Mouse (Mus musculus): ENCODE data around the gene Nckap5l. TPM values are rescaled to one million over a fixed set of nuclear protein-coding genes. Genes with fewer than 3 reads are reported as not detected.

Gene Nckap5l
- polyA plus RNA-seq, 1 experiment from 2014 or later, result 0.92 TPM

DNA sequence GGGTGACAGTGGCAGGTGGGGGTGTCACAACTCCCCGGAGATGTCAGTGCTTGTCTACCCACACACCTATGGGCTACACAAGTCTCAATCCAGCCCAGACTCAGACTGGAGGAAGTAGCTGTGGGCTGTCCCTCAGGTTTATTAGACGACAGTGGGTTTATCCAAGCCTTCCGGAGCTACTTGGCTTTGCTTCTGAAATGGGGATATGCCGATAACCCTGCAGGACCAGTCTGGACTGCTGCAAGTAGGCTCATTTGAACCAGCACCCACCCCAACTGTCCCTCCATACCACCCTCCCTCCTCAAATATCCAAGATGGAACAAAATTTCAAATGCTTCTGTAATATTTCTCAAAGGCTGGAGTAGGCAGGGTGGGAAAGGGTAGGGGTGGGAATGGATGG, 40.8 kb upstream of the Nckap5l start:
- WGBS (ENCODE audit: insufficient replicate concordance), result 64% methylated on average over 4 of the region's 4 CpGs

GRCm38 (mm10) chr15:99497527-99498242, 40.1 kb upstream of the Nckap5l start:
- Histone ChIP-seq H3K27ac (ENCODE audit: low read length) (peak overlapping the region; percentile 61), H3K36me3 (ENCODE audit: control insufficient read depth, insufficient read depth) (no peaks in the 10 kb centered on the region), H3K9me3 (replicated peaks; ENCODE audit: control insufficient read depth, low read length) (no peaks in the 10 kb centered on the region), H3K4me2 (ENCODE audit: low read depth, low read length) (no peak overlapping the region), H3K4me3 (ENCODE audit: low read depth, low read length) (no peak overlapping the region), H3K27me3 (ENCODE audit: control insufficient read depth, insufficient read depth, low read depth, low read length) (no peaks in the 10 kb centered on the region; the same call in 1 of the 2 replicates), H3K4me1 (ENCODE audit: control insufficient read depth, low read depth, low read length) (peaks cover 9% of the 10 kb centered on the region), H3K9ac (ENCODE audit: low read depth, low read length) (no peak overlapping the region)
- ATAC-seq (ENCODE audit: low read depth), result no peak
- 35% methylated on average over 12 of the region's 12 CpGs for WGBS (ENCODE audit: insufficient replicate concordance)

More for the DNA sequence above, 40.8 kb upstream of the Nckap5l start:
- no peak for ATAC-seq (ENCODE audit: low read depth)
- H3K4me1 ChIP-seq (ENCODE audit: control insufficient read depth, low read depth, low read length), result peaks cover 9% of the 10 kb centered on the region
- H3K36me3 ChIP-seq (ENCODE audit: control insufficient read depth, insufficient read depth), result no peaks in the 10 kb centered on the region
- no peaks in the 10 kb centered on the region; the same call in 1 of the 2 replicates for H3K27me3 ChIP-seq (ENCODE audit: control insufficient read depth, insufficient read depth, low read depth, low read length)
- H3K27ac ChIP-seq (ENCODE audit: low read length), result peak overlapping the region; percentile 61
- H3K9me3 ChIP-seq (replicated peaks; ENCODE audit: control insufficient read depth, low read length), result no peaks in the 10 kb centered on the region
- no peak overlapping the region for H3K9ac ChIP-seq (ENCODE audit: low read depth, low read length)
- H3K4me3 ChIP-seq (ENCODE audit: low read depth, low read length), result no peak overlapping the region
- no peak overlapping the region for H3K4me2 ChIP-seq (ENCODE audit: low read depth, low read length)

DNA sequence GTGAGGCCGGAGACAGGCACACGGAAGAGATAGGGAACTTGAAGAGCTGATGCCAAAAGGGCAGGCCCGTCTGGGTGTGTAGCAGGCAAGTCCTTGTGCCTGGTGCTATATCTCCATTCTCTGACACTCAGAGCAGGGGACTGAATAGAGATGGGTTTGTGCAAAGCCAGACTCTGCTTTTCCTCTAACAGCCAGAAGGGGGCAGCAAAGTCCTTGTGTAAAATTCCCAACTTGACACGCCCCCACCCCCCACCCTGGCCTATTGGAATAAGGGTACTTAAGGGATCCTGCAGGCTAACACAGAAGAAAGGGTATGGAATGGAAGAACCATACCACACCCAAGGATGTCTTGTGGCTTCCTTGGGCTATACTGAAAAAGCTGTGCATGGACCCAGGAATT, 39.5 kb upstream of the Nckap5l start:
- Histone ChIP-seq H3K4me1 (ENCODE audit: control insufficient read depth, low read depth, low read length) (peaks cover 9% of the 10 kb centered on the region), H3K4me2 (ENCODE audit: low read depth, low read length) (no peak overlapping the region), H3K36me3 (ENCODE audit: control insufficient read depth, insufficient read depth) (no peaks in the 10 kb centered on the region), H3K27ac (ENCODE audit: low read length) (no peak overlapping the region), H3K9ac (ENCODE audit: low read depth, low read length) (no peak overlapping the region), H3K27me3 (ENCODE audit: control insufficient read depth, insufficient read depth, low read depth, low read length) (peaks cover 3% of the 10 kb centered on the region), H3K9me3 (replicated peaks; ENCODE audit: control insufficient read depth, low read length) (no peaks in the 10 kb centered on the region), H3K4me3 (ENCODE audit: low read depth, low read length) (no peak overlapping the region)
- ATAC-seq (ENCODE audit: low read depth), result peak; percentile 7; the same call in 1 of the 2 replicates
- 15% methylated on average over 4 of the region's 4 CpGs for WGBS (ENCODE audit: insufficient replicate concordance)

- WGBS (ENCODE audit: insufficient replicate concordance), result 29% methylated on average over 6 of the region's 6 CpGs
- no peak overlapping the region for H3K27ac ChIP-seq (ENCODE audit: low read length)
- H3K9me3 ChIP-seq (replicated peaks; ENCODE audit: control insufficient read depth, low read length), result no peaks in the 10 kb centered on the region
- H3K4me2 ChIP-seq (ENCODE audit: low read depth, low read length), result no peak overlapping the region
- H3K4me1 ChIP-seq (ENCODE audit: control insufficient read depth, low read depth, low read length), result no peaks in the 10 kb centered on the region
- no peaks in the 10 kb centered on the region for H3K27me3 ChIP-seq (ENCODE audit: control insufficient read depth, insufficient read depth, low read depth, low read length)
- H3K4me3 ChIP-seq (ENCODE audit: low read depth, low read length), result no peak overlapping the region
- no peak for ATAC-seq (ENCODE audit: low read depth)
- no peaks in the 10 kb centered on the region for H3K36me3 ChIP-seq (ENCODE audit: control insufficient read depth, insufficient read depth)
- H3K9ac ChIP-seq (ENCODE audit: low read depth, low read length), result no peak overlapping the region
Measured at GRCm38 (mm10) chr15:99484745-99485144, 27.2 kb upstream of the Nckap5l start.

- Histone ChIP-seq H3K36me3 (ENCODE audit: control insufficient read depth, insufficient read depth) (no peaks in the 10 kb centered on the region), H3K27me3 (ENCODE audit: control insufficient read depth, insufficient read depth, low read depth, low read length) (no peaks in the 10 kb centered on the region), H3K9ac (ENCODE audit: low read depth, low read length) (no peak overlapping the region), H3K4me2 (ENCODE audit: low read depth, low read length) (no peak overlapping the region), H3K9me3 (replicated peaks; ENCODE audit: control insufficient read depth, low read length) (no peaks in the 10 kb centered on the region), H3K4me3 (ENCODE audit: low read depth, low read length) (no peak overlapping the region), H3K27ac (ENCODE audit: low read length) (no peak overlapping the region), H3K4me1 (ENCODE audit: control insufficient read depth, low read depth, low read length) (peaks cover 10% of the 10 kb centered on the region)
- WGBS (ENCODE audit: insufficient replicate concordance), result 59% methylated on average over 1 of the region's 1 CpGs
- ATAC-seq (ENCODE audit: low read depth), result no peak
Measured at GRCm38 (mm10) chr15:99475814-99476213, 18.3 kb upstream of the Nckap5l start.

- Histone ChIP-seq H3K4me3 (ENCODE audit: low read depth, low read length) (peak within 1 kb of the TSS; percentile 83), H3K9me3 (replicated peaks; ENCODE audit: control insufficient read depth, low read length) (no peaks in the 10 kb centered on the region), H3K4me1 (ENCODE audit: control insufficient read depth, low read depth, low read length) (peaks cover 10% of the 10 kb centered on the region), H3K27me3 (ENCODE audit: control insufficient read depth, insufficient read depth, low read depth, low read length) (no peaks in the 10 kb centered on the region), H3K9ac (ENCODE audit: low read depth, low read length) (peak within 1 kb of the TSS; percentile 82), H3K4me2 (ENCODE audit: low read depth, low read length) (peak within 1 kb of the TSS; percentile 83), H3K36me3 (ENCODE audit: control insufficient read depth, insufficient read depth) (no peaks in the 10 kb centered on the region), H3K27ac (ENCODE audit: low read length) (peak within 1 kb of the TSS; percentile 81)
- WGBS (ENCODE audit: insufficient replicate concordance), result under 1% methylated on average over 26 of the region's 26 CpGs
- peak; percentile 82 for ATAC-seq (ENCODE audit: low read depth)
Measured at GRCm38 (mm10) chr15:99474576-99474926, 17.0 kb upstream of the Nckap5l start, which contains the start of gene Bcdin3d. TSS of gene Bcdin3d (minus strand) at chr15:99474730.

GRCm38 (mm10) chr15:99473801-99474575, 16.4 kb upstream of the Nckap5l start:
- Histone ChIP-seq H3K9ac (ENCODE audit: low read depth, low read length) (peak overlapping the region; percentile 82), H3K36me3 (ENCODE audit: control insufficient read depth, insufficient read depth) (no peaks in the 10 kb centered on the region), H3K9me3 (replicated peaks; ENCODE audit: control insufficient read depth, low read length) (no peaks in the 10 kb centered on the region), H3K4me3 (ENCODE audit: low read depth, low read length) (peak overlapping the region; percentile 83), H3K4me2 (ENCODE audit: low read depth, low read length) (peak overlapping the region; percentile 83), H3K4me1 (ENCODE audit: control insufficient read depth, low read depth, low read length) (peaks cover 10% of the 10 kb centered on the region), H3K27me3 (ENCODE audit: control insufficient read depth, insufficient read depth, low read depth, low read length) (no peaks in the 10 kb centered on the region), H3K27ac (ENCODE audit: low read length) (peak overlapping the region; percentile 81)
- under 1% methylated on average over 38 of the region's 38 CpGs for WGBS (ENCODE audit: insufficient replicate concordance)
- peak; percentile 63 for ATAC-seq (ENCODE audit: low read depth)

DNA sequence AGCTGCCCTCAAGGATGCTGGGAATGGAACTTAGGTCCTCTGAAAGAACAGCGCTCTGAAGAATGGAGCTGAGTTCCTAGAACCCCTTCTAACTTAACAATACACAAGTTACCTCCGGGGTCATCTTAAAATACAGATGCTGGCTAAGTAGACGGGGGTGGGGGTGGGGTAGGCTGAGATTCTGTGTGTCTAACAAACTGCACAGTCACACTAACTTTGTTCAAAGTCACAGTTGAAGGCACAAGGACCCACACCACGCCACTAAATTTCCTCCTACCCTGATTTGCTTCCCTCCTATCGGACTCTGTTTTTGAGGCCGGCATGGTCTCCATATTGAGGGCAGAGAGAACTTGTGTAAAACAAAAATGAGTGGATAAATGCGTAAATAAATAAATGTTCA, 15.4 kb upstream of the Nckap5l start:
- Histone ChIP-seq H3K27ac (ENCODE audit: low read length) (no peak overlapping the region), H3K36me3 (ENCODE audit: control insufficient read depth, insufficient read depth) (no peaks in the 10 kb centered on the region), H3K4me1 (ENCODE audit: control insufficient read depth, low read depth, low read length) (peaks cover 10% of the 10 kb centered on the region), H3K4me3 (ENCODE audit: low read depth, low read length) (no peak overlapping the region), H3K9ac (ENCODE audit: low read depth, low read length) (no peak overlapping the region), H3K9me3 (replicated peaks; ENCODE audit: control insufficient read depth, low read length) (no peaks in the 10 kb centered on the region), H3K27me3 (ENCODE audit: control insufficient read depth, insufficient read depth, low read depth, low read length) (no peaks in the 10 kb centered on the region), H3K4me2 (ENCODE audit: low read depth, low read length) (no peak overlapping the region)
- 58% methylated on average over 7 of the region's 7 CpGs for WGBS (ENCODE audit: insufficient replicate concordance)
- no peak for ATAC-seq (ENCODE audit: low read depth)

DNA sequence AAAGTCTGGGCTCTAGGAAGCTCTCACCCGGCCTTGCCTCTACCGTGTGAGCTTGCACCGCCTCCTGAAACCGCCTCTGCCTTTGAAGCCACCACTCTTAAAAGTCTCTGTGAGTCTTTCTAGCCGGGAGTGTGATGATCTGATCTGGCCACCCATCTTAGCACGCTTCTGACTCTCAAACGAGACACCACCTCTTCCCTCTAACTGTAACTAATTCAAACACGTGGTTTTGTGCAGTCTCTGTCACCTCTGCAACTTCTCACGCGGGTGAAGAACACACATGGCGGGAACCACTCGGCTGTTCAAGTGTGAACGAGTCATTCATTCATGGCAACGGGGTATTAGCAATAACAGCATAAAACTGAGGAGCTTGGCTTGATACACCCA, 14.1 kb upstream of the Nckap5l start:
- ATAC-seq (ENCODE audit: low read depth), result no peak
- Histone ChIP-seq H3K4me3 (ENCODE audit: low read depth, low read length) (no peak overlapping the region), H3K9me3 (replicated peaks; ENCODE audit: control insufficient read depth, low read length) (no peaks in the 10 kb centered on the region), H3K27me3 (ENCODE audit: control insufficient read depth, insufficient read depth, low read depth, low read length) (no peaks in the 10 kb centered on the region), H3K36me3 (ENCODE audit: control insufficient read depth, insufficient read depth) (no peaks in the 10 kb centered on the region), H3K4me2 (ENCODE audit: low read depth, low read length) (no peak overlapping the region), H3K4me1 (ENCODE audit: control insufficient read depth, low read depth, low read length) (peaks cover 10% of the 10 kb centered on the region), H3K9ac (ENCODE audit: low read depth, low read length) (no peak overlapping the region), H3K27ac (ENCODE audit: low read length) (no peak overlapping the region)
- WGBS (ENCODE audit: insufficient replicate concordance), result 58% methylated on average over 14 of the region's 14 CpGs
